Mouse (Mus musculus) brain, embryonic 14.5 days (tissue): ENCODE results near the gene Shisa4.

Experiments used
- CTCF ChIP-seq: fragments of 200-500 bp; IDR thresholded peaks from 2 replicates; pipeline ENCODE4 v1.5.1; 2012; ENCODE audit warnings: inconsistent platforms, mild to moderate bottlenecking, moderate library complexity, borderline replicate concordance; ENCODE audit not compliant: insufficient read depth, insufficient read length; ENCODE audit errors: extremely low read depth
- POLR2A ChIP-seq: fragments of 200-500 bp; IDR thresholded peaks from 2 replicates; pipeline ENCODE4 v1.6.1; 2012; ENCODE audit warnings: mild to moderate bottlenecking, inconsistent platforms, borderline replicate concordance; ENCODE audit not compliant: poor library complexity, insufficient read depth, insufficient read length, severe bottlenecking; ENCODE audit errors: extremely low read depth

GRCm38 (mm10) chr1:135347498-135348169, 27.4 kb downstream of the Shisa4 start:
- no peak for TF ChIP-seq CTCF
- no peak for TF ChIP-seq POLR2A
